Mouse (Mus musculus): Measurements from ENCODE around the gene Rps7. TPM values are rescaled to one million over a fixed set of nuclear protein-coding genes. Genes with fewer than 3 reads are reported as not detected.

The Rps7 gene
- 293 and 369 TPM in 2 replicates for polyA plus RNA-seq (2015; fragmentation: Nextera tagmentation; extraction: Ambion mirVana)

DNA sequence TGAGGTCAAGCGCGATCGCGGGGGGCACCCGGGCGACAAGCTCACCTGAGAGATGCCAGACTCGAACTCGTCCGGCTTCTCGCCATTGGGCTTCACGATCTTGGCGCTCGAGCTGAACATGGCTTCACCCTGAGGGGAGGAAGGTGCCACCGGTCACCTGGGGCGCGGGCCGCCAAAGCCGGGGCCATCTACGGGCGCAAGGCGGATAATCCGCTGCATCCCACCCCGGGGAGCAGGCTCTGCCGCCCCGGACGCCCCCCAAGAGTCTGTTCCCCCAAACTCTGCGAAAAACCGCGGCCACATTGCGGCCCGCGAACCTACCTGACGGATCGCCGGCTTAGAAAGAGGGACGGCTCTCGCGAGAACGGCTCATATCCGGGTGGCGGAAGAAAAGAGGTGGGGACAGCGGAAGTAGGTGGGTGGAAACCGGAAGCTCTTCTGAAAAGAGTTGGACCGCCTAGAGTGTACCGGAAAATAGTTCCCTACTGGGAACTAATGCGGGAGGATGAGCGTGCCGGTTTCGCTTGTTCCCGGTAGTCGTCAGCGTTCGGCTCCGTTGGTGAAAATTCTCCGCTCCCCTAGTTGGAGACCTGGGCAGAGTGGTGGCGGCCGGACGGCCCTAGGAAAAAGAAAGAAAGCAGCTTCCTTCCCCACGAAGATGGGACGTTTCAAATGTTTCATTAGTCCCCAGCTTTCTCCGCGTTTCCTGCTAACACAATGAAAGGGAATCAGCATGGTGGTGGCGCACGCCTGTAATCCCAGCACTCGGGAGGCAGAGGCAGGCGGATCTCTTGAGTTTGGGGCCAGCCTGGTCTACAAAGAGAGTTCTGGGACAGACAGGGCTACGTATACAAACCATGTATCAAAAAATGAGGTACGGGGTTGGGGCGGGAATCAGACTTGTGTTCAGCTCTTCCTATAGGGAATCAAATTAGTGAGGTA, at the start of gene Rps7:
TSS of gene Rps7 (minus strand) at position 419 of the 942 bp plus-strand sequence.
- peak; percentile 95 for ATAC-seq (ENCODE audit: insufficient read depth)
- peak within 1 kb of the TSS; percentile 89 for H3K4me3 ChIP-seq (replicated peaks)
- peak within 1 kb of the TSS; percentile 72 for H3K4me2 ChIP-seq
- H3K27ac ChIP-seq (replicated peaks): peak within 1 kb of the TSS; percentile 81
- peak within 1 kb of the TSS; percentile 96 for H3K9ac ChIP-seq
- H3K9me3 ChIP-seq (replicated peaks): no peaks in the 10 kb centered on the region
- 3% methylated on average over 69 of the region's 69 CpGs for WGBS (ENCODE audit: insufficient replicate concordance)
- peaks cover 38% of the 10 kb centered on the region for H3K36me3 ChIP-seq (replicated peaks)
- H3K4me1 ChIP-seq (replicated peaks): peaks cover 41% of the 10 kb centered on the region
- no peaks in the 10 kb centered on the region for H3K27me3 ChIP-seq

DNA sequence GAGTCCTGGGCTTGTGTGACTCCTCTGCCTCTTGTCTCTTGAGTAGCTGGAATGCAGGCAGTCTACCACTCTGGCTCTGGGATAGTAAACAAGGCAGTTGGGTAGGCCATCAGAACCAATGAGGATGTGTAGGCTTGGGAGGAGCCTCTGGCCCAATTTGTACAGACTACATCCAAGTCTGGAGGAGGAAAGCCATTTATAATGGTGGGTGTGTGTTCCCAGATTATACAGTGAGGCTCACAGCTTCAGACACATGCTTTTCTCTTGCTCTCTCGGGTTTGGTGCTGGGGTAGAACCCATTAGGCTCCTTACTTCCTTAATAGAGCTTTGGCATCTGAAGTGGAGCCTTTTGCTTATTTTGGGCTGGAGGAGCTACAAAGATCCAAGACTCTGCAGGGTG, 48.9 kb upstream of the Rps7 start:
- ATAC-seq (ENCODE audit: insufficient read depth): no peak
- no peak overlapping the region for H3K27ac ChIP-seq (replicated peaks)
- H3K9ac ChIP-seq: no peak overlapping the region

DNA sequence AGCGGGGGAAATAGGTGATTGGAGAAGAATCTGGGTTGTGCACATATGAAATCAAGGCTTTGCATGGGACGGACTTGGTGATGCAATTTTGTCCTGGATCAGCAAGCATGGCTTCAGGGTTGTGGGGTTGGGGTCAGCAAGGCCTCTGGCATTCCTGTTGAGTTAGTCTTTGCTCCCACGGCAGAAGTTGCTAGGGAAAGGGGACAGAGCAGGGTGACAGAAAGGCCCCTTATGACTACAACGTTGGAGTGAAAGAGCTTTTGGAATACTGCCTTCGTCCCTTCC, 40.1 kb upstream of the Rps7 start:
- no peaks in the 10 kb centered on the region for H3K27me3 ChIP-seq
- H3K4me3 ChIP-seq (replicated peaks): peak overlapping the region; percentile 69
- peak overlapping the region; percentile 79 for H3K27ac ChIP-seq (replicated peaks)
- H3K36me3 ChIP-seq (replicated peaks): peaks cover 12% of the 10 kb centered on the region
- H3K4me1 ChIP-seq (replicated peaks): peaks cover 20% of the 10 kb centered on the region
- peak overlapping the region; percentile 59 for H3K9ac ChIP-seq
- WGBS (ENCODE audit: insufficient replicate concordance): 43% methylated on average over 5 of the region's 5 CpGs
- H3K4me2 ChIP-seq: peak overlapping the region; percentile 84
- H3K9me3 ChIP-seq (replicated peaks): no peaks in the 10 kb centered on the region
- peak; percentile 9; the same call in 1 of the 2 replicates for ATAC-seq (ENCODE audit: insufficient read depth)

More for the DNA sequence above, 48.9 kb upstream of the Rps7 start:
- H3K4me1 ChIP-seq (replicated peaks): 0 out of 2 replicates have a peak, but pooled peaks cover 9% of the 10 kb centered on the region
- H3K4me3 ChIP-seq (replicated peaks): no peak overlapping the region
- H3K36me3 ChIP-seq (replicated peaks): peaks cover 34% of the 10 kb centered on the region
- H3K9me3 ChIP-seq (replicated peaks): no peaks in the 10 kb centered on the region
- no peak overlapping the region for H3K4me2 ChIP-seq
- no peaks in the 10 kb centered on the region for H3K27me3 ChIP-seq
- 87% methylated on average over 1 of the region's 1 CpGs for WGBS (ENCODE audit: insufficient replicate concordance)

- Histone ChIP-seq H3K9me3 (replicated peaks) (no peaks in the 10 kb centered on the region), H3K36me3 (replicated peaks) (peaks cover 6% of the 10 kb centered on the region; the same call in 1 of the 2 replicates), H3K4me1 (replicated peaks) (peaks cover 20% of the 10 kb centered on the region), H3K9ac (peak within 1 kb of the TSS; percentile 59), H3K27ac (replicated peaks) (peak within 1 kb of the TSS; percentile 79), H3K4me3 (replicated peaks) (peak within 1 kb of the TSS; percentile 69), H3K27me3 (no peaks in the 10 kb centered on the region), H3K4me2 (peak within 1 kb of the TSS; percentile 84)
- ATAC-seq (ENCODE audit: insufficient read depth): peak; percentile 86
- 1% methylated on average over 53 of the region's 53 CpGs for WGBS (ENCODE audit: insufficient replicate concordance)
Observed at GRCm38 (mm10) chr12:28675121-28675924, 39.6 kb upstream of the Rps7 start, which contains the start of gene Adi1. Gene Adi1, plus strand, starts transcription at chr12:28675231.

- no peaks in the 10 kb centered on the region for H3K27me3 ChIP-seq
- H3K4me1 ChIP-seq (replicated peaks): peaks cover 20% of the 10 kb centered on the region
- ATAC-seq (ENCODE audit: insufficient read depth): no peak
- H3K9me3 ChIP-seq (replicated peaks): no peaks in the 10 kb centered on the region
- WGBS (ENCODE audit: insufficient replicate concordance): 66% methylated on average over 10 of the region's 10 CpGs
- no peak overlapping the region for H3K4me3 ChIP-seq (replicated peaks)
- no peak overlapping the region for H3K9ac ChIP-seq
- H3K4me2 ChIP-seq: peak overlapping the region; percentile 84; the same call in 1 of the 2 replicates
- H3K36me3 ChIP-seq (replicated peaks): peaks cover 6% of the 10 kb centered on the region; the same call in 1 of the 2 replicates
- H3K27ac ChIP-seq (replicated peaks): no peak overlapping the region
Observed at GRCm38 (mm10) chr12:28674038-28674720, 38.4 kb upstream of the Rps7 start.

DNA sequence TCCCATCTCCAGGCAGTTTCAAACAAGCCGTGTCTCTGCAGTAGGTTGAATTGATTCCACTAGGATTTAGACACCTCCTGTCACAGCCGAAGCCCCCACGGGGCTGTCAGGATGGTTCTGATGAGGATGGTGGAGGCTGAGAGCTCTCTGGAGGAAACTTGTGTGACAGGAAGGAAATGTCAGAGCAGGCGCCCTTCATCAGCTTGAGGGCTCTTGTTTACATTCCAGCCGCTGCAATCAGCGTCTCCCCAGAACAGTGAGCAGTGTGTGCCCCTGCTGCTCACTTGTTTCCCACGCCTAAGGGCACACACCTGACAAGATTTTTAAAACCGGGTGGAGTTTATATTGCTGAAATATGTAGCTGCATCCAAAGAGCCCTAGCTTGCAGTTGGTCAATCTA, 31.5 kb upstream of the Rps7 start:
- no peak for ATAC-seq (ENCODE audit: insufficient read depth)

GRCm38 (mm10) chr12:28666734-28667133, 31.0 kb upstream of the Rps7 start:
- H3K9ac ChIP-seq: no peak overlapping the region
- H3K36me3 ChIP-seq (replicated peaks): no peaks in the 10 kb centered on the region
- no peaks in the 10 kb centered on the region for H3K9me3 ChIP-seq (replicated peaks)
- no peaks in the 10 kb centered on the region for H3K27me3 ChIP-seq
- peaks cover 16% of the 10 kb centered on the region for H3K4me1 ChIP-seq (replicated peaks)
- no peak overlapping the region for H3K4me3 ChIP-seq (replicated peaks)
- ATAC-seq (ENCODE audit: insufficient read depth): no peak
- H3K27ac ChIP-seq (replicated peaks): no peak overlapping the region
- WGBS (ENCODE audit: insufficient replicate concordance): 47% methylated on average over 4 of the region's 4 CpGs
- no peak overlapping the region for H3K4me2 ChIP-seq

More for the DNA sequence above, 31.5 kb upstream of the Rps7 start:
- Histone ChIP-seq H3K36me3 (replicated peaks) (no peaks in the 10 kb centered on the region), H3K4me1 (replicated peaks) (peaks cover 16% of the 10 kb centered on the region), H3K27ac (replicated peaks) (no peak overlapping the region), H3K9ac (no peak overlapping the region), H3K9me3 (replicated peaks) (no peaks in the 10 kb centered on the region), H3K4me3 (replicated peaks) (no peak overlapping the region), H3K4me2 (no peak overlapping the region), H3K27me3 (no peaks in the 10 kb centered on the region)
- 20% methylated on average over 8 of the region's 8 CpGs for WGBS (ENCODE audit: insufficient replicate concordance)

DNA sequence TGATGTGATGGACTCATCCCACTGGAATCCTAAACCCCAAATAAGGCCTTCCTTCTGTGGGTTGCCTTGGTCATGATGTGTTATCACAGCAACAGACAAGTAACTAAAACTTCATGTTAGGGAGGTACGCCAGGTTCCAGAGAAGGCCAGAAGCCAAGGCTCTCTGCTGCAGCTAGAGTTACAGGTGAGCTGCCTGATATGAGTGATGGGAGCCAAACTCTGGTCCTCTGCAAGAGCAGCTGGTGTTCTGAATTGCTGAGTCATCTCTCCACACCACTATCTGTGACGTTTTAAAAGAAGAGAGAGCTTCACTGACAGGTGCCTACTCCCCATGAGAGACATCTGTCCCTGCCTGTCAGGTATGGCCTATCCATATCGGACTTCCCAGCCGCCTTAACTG, 26.9 kb upstream of the Rps7 start:
- ATAC-seq (ENCODE audit: insufficient read depth): no peak
- WGBS (ENCODE audit: insufficient replicate concordance): 63% methylated on average over 4 of the region's 4 CpGs

GRCm38 (mm10) chr12:28649141-28650110, 13.7 kb upstream of the Rps7 start, which contains the start of gene Rnaseh1:
Gene Rnaseh1, plus strand, starts transcription at chr12:28649602.
- ATAC-seq (ENCODE audit: insufficient read depth): peak; percentile 90
- Histone ChIP-seq H3K9ac (peak within 1 kb of the TSS; percentile 83), H3K4me1 (replicated peaks) (peaks cover 18% of the 10 kb centered on the region), H3K27me3 (peaks cover 10% of the 10 kb centered on the region; the same call in 1 of the 2 replicates), H3K36me3 (replicated peaks) (peaks cover 20% of the 10 kb centered on the region; the same call in 1 of the 2 replicates), H3K4me3 (replicated peaks) (peak within 1 kb of the TSS; percentile 85), H3K9me3 (replicated peaks) (no peaks in the 10 kb centered on the region), H3K4me2 (peak within 1 kb of the TSS; percentile 76), H3K27ac (replicated peaks) (peak within 1 kb of the TSS; percentile 77)
- WGBS (ENCODE audit: insufficient replicate concordance): 2% methylated on average over 52 of the region's 52 CpGs

More for the DNA sequence above, 26.9 kb upstream of the Rps7 start:
- Histone ChIP-seq H3K4me1 (replicated peaks) (peaks cover 14% of the 10 kb centered on the region), H3K9ac (no peak overlapping the region), H3K27ac (replicated peaks) (no peak overlapping the region), H3K9me3 (replicated peaks) (no peaks in the 10 kb centered on the region), H3K4me2 (no peak overlapping the region), H3K27me3 (no peaks in the 10 kb centered on the region), H3K36me3 (replicated peaks) (peaks cover 27% of the 10 kb centered on the region), H3K4me3 (replicated peaks) (no peak overlapping the region)

GRCm38 (mm10) chr12:28638778-28639177, 3.0 kb upstream of the Rps7 start:
- no peak overlapping the region for H3K27ac ChIP-seq (replicated peaks)
- no peak overlapping the region for H3K9ac ChIP-seq
- H3K9me3 ChIP-seq (replicated peaks): no peaks in the 10 kb centered on the region
- no peak overlapping the region for H3K4me3 ChIP-seq (replicated peaks)
- peaks cover 8% of the 10 kb centered on the region for H3K36me3 ChIP-seq (replicated peaks)
- H3K27me3 ChIP-seq: no peaks in the 10 kb centered on the region
- WGBS (ENCODE audit: insufficient replicate concordance): 40% methylated on average over 2 of the region's 2 CpGs
- no peak overlapping the region for H3K4me2 ChIP-seq
- no peak for ATAC-seq (ENCODE audit: insufficient read depth)
- peaks cover 20% of the 10 kb centered on the region for H3K4me1 ChIP-seq (replicated peaks)
